Mouse (Mus musculus) midbrain, embryonic 15.5 days (tissue): Measurements from ENCODE around the gene Upf1. TPM values are rescaled to one million over a fixed set of nuclear protein-coding genes. Genes with fewer than 3 reads are reported as not detected.
A peak's percentile ranks its signal among the peaks of the same experiment; 100 is the strongest.

Experiments
- ATAC-seq: fragments of 200-750 bp; cut with Nextera tagmentation; replicated peaks from 2 replicates; pipeline ENCODE4 v1.8.0; 2017; ENCODE audit warnings: moderate TSS enrichment
- H3K27ac ChIP-seq: fragments of 300-500 bp; sonication (generic); 2 replicates; pipeline ENCODE4 v1.5.1; 2015; ENCODE audit warnings: mild to moderate bottlenecking, inconsistent platforms
- H3K27me3 ChIP-seq: fragments of 300-500 bp; sonication (generic); replicated peaks from 2 replicates; pipeline ENCODE4 v1.6.1; 2015; ENCODE audit warnings: inconsistent platforms
- H3K36me3 ChIP-seq: fragments of 300-500 bp; sonication (generic); replicated peaks from 2 replicates; pipeline ENCODE4 v1.6.1; 2015; ENCODE audit warnings: inconsistent platforms
- H3K4me1 ChIP-seq: fragments of 300-500 bp; sonication (generic); 2 replicates; pipeline ENCODE4 v1.6.1; 2015; ENCODE audit warnings: inconsistent platforms
- H3K4me2 ChIP-seq: fragments of 300-500 bp; sonication (generic); 2 replicates; pipeline ENCODE4 v1.6.1; 2015; ENCODE audit warnings: inconsistent platforms, mild to moderate bottlenecking, moderate library complexity
- H3K4me3 ChIP-seq: fragments of 300-500 bp; sonication (generic); 2 replicates; pipeline ENCODE4 v1.5.1; 2015; ENCODE audit warnings: mild to moderate bottlenecking, inconsistent platforms
- H3K9ac ChIP-seq: fragments of 300-500 bp; sonication (generic); 2 replicates; pipeline ENCODE4 v1.6.1; 2015; ENCODE audit warnings: mild to moderate bottlenecking, inconsistent platforms
- H3K9me3 ChIP-seq: fragments of 300-500 bp; sonication (generic); 2 replicates; pipeline ENCODE4 v1.6.1; 2016; ENCODE audit warnings: inconsistent platforms
- WGBS: fragments of 180-500 bp; shearing (Covaris S2); methylation state at CpG from one replicate; pipeline ENCODE4 v1.1.7; 2015; ENCODE audit warnings: mixed read lengths; 5-methylcytosine and 5-hydroxymethylcytosine counted together
- polyA plus RNA-seq: library from polyadenylated mRNA; unstranded; fragments of >200 nt; fragmentation: Nextera tagmentation; extraction: Ambion mirVana; gene quantifications from 2 replicates; pipeline ENCODE4 v1.2.1, GENCODE M21; 2015

Gene Upf1
- 15.1 and 16.0 TPM in 2 replicates for polyA plus RNA-seq

DNA sequence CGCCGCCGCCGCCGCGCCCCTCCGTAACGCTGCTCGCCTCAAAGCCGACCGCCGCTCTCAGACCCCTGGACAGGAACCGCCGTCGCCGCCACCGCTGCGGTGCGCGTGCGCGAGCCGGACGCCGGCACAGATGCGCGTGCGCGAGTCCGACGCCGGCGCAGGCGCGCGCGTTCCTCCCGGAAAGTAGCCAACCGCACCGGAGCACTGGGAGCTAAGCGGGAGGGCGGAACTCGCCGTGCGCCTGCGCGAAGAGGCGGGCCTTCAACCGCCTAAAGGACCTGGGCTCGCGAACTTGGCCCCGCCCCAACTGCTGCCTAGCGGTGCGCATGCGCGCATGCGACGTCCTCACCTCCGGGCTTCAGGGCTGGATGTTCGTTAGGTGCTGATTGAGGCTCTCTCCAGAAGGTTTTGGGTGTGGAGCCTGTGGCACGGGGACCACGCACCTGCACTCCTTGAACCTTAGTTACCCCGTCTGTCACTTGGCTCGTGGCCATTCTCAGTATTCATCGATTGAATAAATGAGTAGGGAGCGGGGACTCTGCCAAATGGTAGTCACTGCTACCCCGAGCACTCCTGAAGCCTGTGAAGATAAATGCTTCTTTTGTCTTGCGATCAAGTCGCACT, at the start of gene Upf1:
Gene Upf1 (minus strand): TSS at position 85 of the 624 bp plus-strand sequence.
- H3K9ac ChIP-seq: peak within 1 kb of the TSS; percentile 91
- H3K27me3 ChIP-seq: no peaks in the 10 kb centered on the region
- peak within 1 kb of the TSS; percentile 89 for H3K27ac ChIP-seq
- under 1% methylated on average over 66 of the region's 69 CpGs for WGBS
- H3K9me3 ChIP-seq: no peaks in the 10 kb centered on the region
- peaks cover 47% of the 10 kb centered on the region for H3K4me1 ChIP-seq
- ATAC-seq: peak; percentile 89
- H3K4me3 ChIP-seq: peak within 1 kb of the TSS; percentile 96
- H3K36me3 ChIP-seq: no peaks in the 10 kb centered on the region
- peak within 1 kb of the TSS; percentile 97 for H3K4me2 ChIP-seq

DNA sequence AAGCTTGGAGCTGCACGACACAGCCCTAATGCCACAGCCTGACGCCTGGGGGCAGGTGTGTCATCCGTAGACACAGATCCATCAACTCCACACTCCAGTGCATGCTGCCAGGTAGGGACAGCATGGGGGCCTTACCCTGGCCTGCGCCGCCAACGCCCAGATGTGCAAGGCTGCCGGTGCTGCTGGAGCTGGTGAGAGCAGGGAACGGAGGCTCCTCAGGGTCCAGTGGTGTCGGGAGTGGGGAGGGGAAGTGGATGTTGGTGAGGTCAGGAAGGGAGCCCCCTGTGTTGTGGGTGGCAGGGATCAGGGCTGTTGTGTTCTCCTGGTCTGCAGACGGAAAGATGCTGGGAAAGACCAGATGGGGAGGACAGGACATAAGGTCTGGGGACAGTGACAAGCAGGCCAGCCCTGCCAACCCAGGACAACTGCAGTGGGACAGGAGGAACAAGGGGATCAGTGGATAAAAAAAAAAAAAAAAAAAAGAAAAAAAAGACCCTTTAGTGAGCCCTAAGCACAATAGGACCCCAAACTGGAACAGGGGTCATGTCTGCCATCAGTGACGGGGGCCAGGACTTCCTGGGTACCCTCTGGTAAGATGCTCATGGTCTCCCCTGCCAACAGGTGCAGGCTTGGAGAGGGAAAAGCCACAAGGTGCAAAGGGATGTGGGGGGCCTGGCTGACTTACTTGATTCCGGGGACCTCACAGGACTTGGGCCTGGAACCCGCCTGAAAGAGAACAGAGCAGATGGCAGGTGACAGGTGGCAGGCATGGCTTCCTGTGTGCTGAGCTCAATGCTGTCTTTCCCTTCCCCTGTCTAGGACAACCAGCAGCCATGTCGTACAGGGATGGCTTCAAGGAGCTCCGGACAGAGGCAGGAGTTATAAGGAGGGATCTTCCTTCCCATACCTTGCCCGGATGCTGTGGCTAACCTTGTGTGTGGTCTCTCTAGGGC, 44.8 kb upstream of the Upf1 start:
- Histone ChIP-seq H3K9ac (no peak overlapping the region), H3K36me3 (0 out of 2 replicates have a peak, but pooled peaks cover 6% of the 10 kb centered on the region), H3K4me1 (no peaks in the 10 kb centered on the region), H3K9me3 (no peaks in the 10 kb centered on the region), H3K27me3 (no peaks in the 10 kb centered on the region), H3K27ac (no peak overlapping the region), H3K4me2 (no peak overlapping the region), H3K4me3 (no peak overlapping the region)
- WGBS: 88% methylated on average over 16 of the region's 16 CpGs
- ATAC-seq: no peak

DNA sequence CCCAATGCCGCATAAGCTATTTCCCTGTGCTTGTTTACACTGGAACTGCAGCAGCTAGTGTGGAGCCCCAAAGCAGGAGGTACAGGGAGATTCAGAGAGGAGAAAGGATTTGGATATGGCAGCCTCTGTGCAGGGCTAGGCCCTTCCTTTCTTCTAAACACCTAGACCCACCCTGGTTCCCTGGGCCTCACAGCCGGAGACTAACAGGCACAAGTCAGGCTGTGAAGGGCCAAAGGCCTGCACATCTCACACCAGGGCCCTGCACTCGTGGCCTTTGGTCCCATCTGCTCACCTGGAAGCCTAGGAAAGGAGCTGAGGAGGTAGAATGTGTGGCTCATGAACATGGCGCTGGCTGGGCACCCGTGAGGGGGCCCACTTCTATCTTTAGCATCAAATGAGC, 43.1 kb upstream of the Upf1 start:
- 80% methylated on average over 5 of the region's 5 CpGs for WGBS
- H3K4me3 ChIP-seq: no peak overlapping the region

DNA sequence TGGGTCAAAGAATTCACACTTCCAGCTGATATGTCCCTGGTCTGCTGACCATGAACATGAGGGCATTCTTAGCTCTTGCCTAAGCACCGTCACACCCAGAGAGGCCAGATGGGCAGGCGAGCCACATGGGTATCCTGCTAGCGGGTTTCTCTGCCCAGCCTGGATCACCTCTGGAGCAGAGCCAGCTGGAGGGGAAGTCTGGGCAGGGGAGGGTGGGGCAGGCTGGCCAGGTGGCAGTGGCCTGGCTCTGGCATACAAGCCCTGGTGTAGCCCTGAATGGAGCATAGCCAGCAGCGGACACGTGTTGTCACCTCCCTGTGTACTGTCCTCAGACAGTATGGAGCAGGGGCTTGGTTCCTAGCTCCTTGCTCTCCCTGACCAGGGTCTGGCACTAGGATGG, 42.6 kb upstream of the Upf1 start:
- Histone ChIP-seq H3K27me3 (no peaks in the 10 kb centered on the region), H3K36me3 (peaks cover 6% of the 10 kb centered on the region; the same call in 1 of the 2 replicates), H3K4me2 (no peak overlapping the region), H3K4me3 (no peak overlapping the region), H3K9ac (no peak overlapping the region), H3K4me1 (no peaks in the 10 kb centered on the region), H3K27ac (no peak overlapping the region), H3K9me3 (no peaks in the 10 kb centered on the region)
- ATAC-seq: 0 out of 2 replicates have a peak, but pooled peaks have one; percentile 35
- 76% methylated on average over 5 of the region's 5 CpGs for WGBS

More for the DNA sequence above, 43.1 kb upstream of the Upf1 start:
- no peaks in the 10 kb centered on the region for H3K27me3 ChIP-seq
- no peaks in the 10 kb centered on the region for H3K4me1 ChIP-seq
- no peak overlapping the region for H3K4me2 ChIP-seq
- no peak overlapping the region for H3K9ac ChIP-seq
- peaks cover 6% of the 10 kb centered on the region; the same call in 1 of the 2 replicates for H3K36me3 ChIP-seq
- H3K9me3 ChIP-seq: no peaks in the 10 kb centered on the region
- no peak overlapping the region for H3K27ac ChIP-seq
- no peak for ATAC-seq

GRCm38 (mm10) chr8:70394269-70394998, 41.4 kb upstream of the Upf1 start:
- no peaks in the 10 kb centered on the region for H3K9me3 ChIP-seq
- no peak overlapping the region for H3K9ac ChIP-seq
- H3K36me3 ChIP-seq: no peaks in the 10 kb centered on the region; the same call in 1 of the 2 replicates
- no peak overlapping the region for H3K4me3 ChIP-seq
- no peak for ATAC-seq
- H3K27ac ChIP-seq: no peak overlapping the region
- no peak overlapping the region for H3K4me2 ChIP-seq
- 86% methylated on average over 8 of the region's 8 CpGs for WGBS
- no peaks in the 10 kb centered on the region for H3K4me1 ChIP-seq
- H3K27me3 ChIP-seq: no peaks in the 10 kb centered on the region

- Histone ChIP-seq H3K36me3 (peaks cover 3% of the 10 kb centered on the region; the same call in 1 of the 2 replicates), H3K27ac (no peak overlapping the region)
Observed at GRCm38 (mm10) chr8:70393087-70393486, 40.0 kb upstream of the Upf1 start.

GRCm38 (mm10) chr8:70389678-70390077, 36.6 kb upstream of the Upf1 start:
- 98% methylated on average over 2 of the region's 2 CpGs for WGBS
- no peak for ATAC-seq
- no peaks in the 10 kb centered on the region for H3K4me1 ChIP-seq
- H3K9me3 ChIP-seq: no peaks in the 10 kb centered on the region
- H3K4me3 ChIP-seq: no peak overlapping the region
- no peaks in the 10 kb centered on the region for H3K27me3 ChIP-seq
- H3K9ac ChIP-seq: no peak overlapping the region
- H3K36me3 ChIP-seq: peaks cover 18% of the 10 kb centered on the region; the same call in 1 of the 2 replicates
- H3K27ac ChIP-seq: no peak overlapping the region
- no peak overlapping the region for H3K4me2 ChIP-seq

More at GRCm38 (mm10) chr8:70393087-70393486, 40.0 kb upstream of the Upf1 start:
- no peak overlapping the region for H3K9ac ChIP-seq
- no peak overlapping the region for H3K4me2 ChIP-seq
- no peaks in the 10 kb centered on the region for H3K27me3 ChIP-seq
- no peaks in the 10 kb centered on the region for H3K9me3 ChIP-seq
- ATAC-seq: no peak
- no peaks in the 10 kb centered on the region for H3K4me1 ChIP-seq
- H3K4me3 ChIP-seq: no peak overlapping the region
- 79% methylated on average over 5 of the region's 5 CpGs for whole genome bisulfite sequencing

- no peak overlapping the region for H3K4me2 ChIP-seq
- no peaks in the 10 kb centered on the region for H3K9me3 ChIP-seq
- WGBS: 59% methylated on average over 3 of the region's 3 CpGs
- H3K27me3 ChIP-seq: peaks cover 14% of the 10 kb centered on the region
- H3K4me1 ChIP-seq: no peaks in the 10 kb centered on the region
- ATAC-seq: peak; percentile 44; the same call in 1 of the 2 replicates
- no peak overlapping the region for H3K27ac ChIP-seq
- no peak overlapping the region for H3K4me3 ChIP-seq
- no peak overlapping the region for H3K9ac ChIP-seq
- peaks cover 16% of the 10 kb centered on the region; the same call in 1 of the 2 replicates for H3K36me3 ChIP-seq
Observed at GRCm38 (mm10) chr8:70383287-70383686, 30.2 kb upstream of the Upf1 start.

DNA sequence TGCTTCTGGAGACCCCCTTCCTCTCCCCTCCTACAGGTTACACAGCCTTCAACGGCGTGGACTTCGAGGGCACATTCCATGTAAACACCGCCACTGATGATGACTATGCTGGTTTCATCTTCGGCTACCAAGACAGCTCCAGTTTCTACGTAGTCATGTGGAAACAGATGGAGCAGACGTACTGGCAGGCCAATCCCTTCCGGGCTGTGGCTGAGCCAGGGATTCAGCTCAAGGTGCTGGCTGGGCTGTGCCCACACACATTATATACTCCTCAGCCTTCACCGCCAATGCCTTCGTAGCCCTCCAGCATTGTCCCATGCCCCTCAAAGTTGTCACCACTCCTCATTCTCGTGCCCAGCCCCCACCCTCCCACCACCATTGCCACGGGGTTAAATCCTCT, 27.0 kb upstream of the Upf1 start:
- Histone ChIP-seq H3K27ac (no peak overlapping the region), H3K9ac (no peak overlapping the region), H3K4me1 (peaks cover 4% of the 10 kb centered on the region; the same call in 1 of the 2 replicates), H3K9me3 (no peaks in the 10 kb centered on the region), H3K4me3 (no peak overlapping the region), H3K27me3 (peaks cover 45% of the 10 kb centered on the region), H3K36me3 (0 out of 2 replicates have a peak, but pooled peaks cover 4% of the 10 kb centered on the region), H3K4me2 (no peak overlapping the region)
- WGBS: 88% methylated on average over 12 of the region's 12 CpGs
- ATAC-seq: no peak

GRCm38 (mm10) chr8:70377049-70377448, 24.0 kb upstream of the Upf1 start:
- Histone ChIP-seq H3K4me1 (peaks cover 20% of the 10 kb centered on the region), H3K9ac (no peak overlapping the region), H3K4me2 (no peak overlapping the region), H3K4me3 (no peak overlapping the region), H3K27ac (no peak overlapping the region), H3K9me3 (no peaks in the 10 kb centered on the region), H3K27me3 (peaks cover 75% of the 10 kb centered on the region), H3K36me3 (no peaks in the 10 kb centered on the region)
- WGBS: 14% methylated on average over 15 of the region's 15 CpGs
- ATAC-seq: no peak

DNA sequence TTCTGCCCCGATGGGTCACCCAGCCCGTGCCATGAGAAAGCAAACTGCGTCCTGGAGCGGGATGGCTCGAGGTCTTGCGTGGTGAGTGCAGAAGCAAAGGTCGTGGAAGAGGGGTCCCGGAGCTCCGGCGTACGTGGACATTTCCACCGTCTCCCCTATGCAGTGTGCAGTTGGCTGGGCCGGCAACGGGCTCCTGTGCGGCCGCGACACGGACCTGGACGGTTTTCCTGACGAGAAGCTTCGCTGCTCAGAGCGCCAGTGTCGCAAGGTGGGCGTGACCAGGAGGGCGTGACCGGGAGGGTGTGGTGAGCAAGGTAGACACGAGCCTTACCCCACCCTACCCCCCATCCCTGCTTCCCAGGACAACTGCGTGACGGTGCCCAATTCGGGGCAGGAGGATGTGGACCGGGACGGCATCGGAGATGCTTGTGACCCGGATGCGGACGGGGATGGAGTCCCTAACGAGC, 23.2 kb upstream of the Upf1 start:
- WGBS: 7% methylated on average over 37 of the region's 37 CpGs
- Histone ChIP-seq H3K4me1 (peaks cover 20% of the 10 kb centered on the region), H3K36me3 (no peaks in the 10 kb centered on the region), H3K27ac (no peak overlapping the region), H3K4me3 (no peak overlapping the region), H3K27me3 (peaks cover 83% of the 10 kb centered on the region), H3K4me2 (peak overlapping the region; percentile 12; the same call in 1 of the 2 replicates), H3K9ac (no peak overlapping the region), H3K9me3 (no peaks in the 10 kb centered on the region)
- ATAC-seq: no peak
